Mouse (Mus musculus): ENCODE data around the gene Adam11. TPM values are rescaled to one million over a fixed set of nuclear protein-coding genes. Genes with fewer than 3 reads are reported as not detected.
"Not testable (repeated sequence)": the region's sequence is repeated elsewhere in the genome, so short reads cannot be mapped to it uniquely, and the experiment has no call there.

The Adam11 gene
- total RNA-seq (2014; rRNA removed), result 2.1 and 3.4 TPM in 2 replicates
- 4.3 and 8.7 TPM in 2 replicates for polyA plus RNA-seq (2012; rRNA removed)

DNA sequence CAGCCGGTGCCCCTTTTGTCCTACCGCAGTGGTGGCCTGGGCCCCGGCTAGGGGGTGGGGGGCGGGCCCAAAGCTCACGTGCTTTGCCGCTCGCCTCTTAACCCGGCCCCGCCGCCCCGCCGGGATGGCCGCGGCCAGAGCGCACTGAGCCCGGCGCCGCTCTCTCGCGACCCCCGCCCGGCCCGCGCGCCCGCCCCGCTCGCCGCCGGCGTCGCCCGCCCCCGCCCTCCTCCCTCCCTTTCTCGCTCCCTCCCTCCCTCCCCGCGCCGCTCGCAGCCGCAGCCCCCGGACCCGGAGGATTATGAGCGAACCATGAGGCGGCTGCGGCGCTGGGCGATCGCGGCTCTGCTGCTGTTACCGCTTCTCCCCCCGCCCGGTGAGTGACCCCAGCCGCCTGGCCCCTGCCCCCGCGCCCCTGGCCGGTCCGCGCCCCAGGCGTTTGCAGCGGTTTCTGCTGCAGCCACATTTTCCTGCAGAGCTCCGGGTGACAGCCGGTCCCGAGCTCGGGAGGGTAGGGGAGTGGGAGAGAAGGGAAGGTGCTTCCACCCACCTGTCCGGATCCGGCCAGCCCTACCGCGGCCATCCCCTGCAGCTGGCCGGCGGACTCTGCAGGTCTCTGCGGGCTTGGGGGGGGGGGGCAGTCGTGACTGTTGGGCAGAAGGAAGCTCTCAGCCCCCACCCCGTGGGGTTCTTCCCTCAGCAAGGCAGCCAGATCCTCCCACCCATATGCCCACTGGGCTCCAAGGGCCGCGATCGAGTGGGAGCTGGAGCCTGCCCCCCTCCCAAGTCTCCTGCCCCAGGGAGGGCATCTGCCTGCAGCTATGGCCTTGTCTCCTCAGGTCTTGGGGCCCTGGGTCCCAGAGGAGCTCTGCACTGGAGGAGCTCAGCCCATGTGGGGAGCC, at the start of gene Adam11:
Gene Adam11, plus strand, starts transcription at position 131 of the 902 bp plus-strand sequence.
- Histone ChIP-seq H3K79me2 (ENCODE audit: control insufficient read depth, insufficient read depth, low read length) (no peaks in the 10 kb centered on the region), H3K36me3 (ENCODE audit: control insufficient read depth, insufficient read depth, low read length) (no peaks in the 10 kb centered on the region), H3K27ac (replicated peaks; ENCODE audit: insufficient read depth, low read depth, low read length) (no peak within 1 kb of the TSS), H3K27me3 (ENCODE audit: control insufficient read depth, insufficient read depth, low read length) (no peaks in the 10 kb centered on the region), H3K9ac (ENCODE audit: low read depth, low read length) (peak within 1 kb of the TSS; percentile 79), H3K4me1 (ENCODE audit: control insufficient read depth, insufficient read depth, low read length) (no peaks in the 10 kb centered on the region), H3K4me3 (ENCODE audit: insufficient read depth, low read depth, low read length) (peak within 1 kb of the TSS; percentile 63)
- WGBS, result 3% methylated on average over 52 of the region's 76 CpGs
- TF ChIP-seq POLR2A (IDR thresholded peaks at IDR 0.05; ENCODE audit: extremely low read depth, insufficient read depth, low read length) (no peak), CTCF (IDR thresholded peaks at IDR 0.05; ENCODE audit: low read depth, low read length) (no peak)
- DNase-seq (ENCODE audit: extremely low read depth, low read depth, low spot score), result no peak

DNA sequence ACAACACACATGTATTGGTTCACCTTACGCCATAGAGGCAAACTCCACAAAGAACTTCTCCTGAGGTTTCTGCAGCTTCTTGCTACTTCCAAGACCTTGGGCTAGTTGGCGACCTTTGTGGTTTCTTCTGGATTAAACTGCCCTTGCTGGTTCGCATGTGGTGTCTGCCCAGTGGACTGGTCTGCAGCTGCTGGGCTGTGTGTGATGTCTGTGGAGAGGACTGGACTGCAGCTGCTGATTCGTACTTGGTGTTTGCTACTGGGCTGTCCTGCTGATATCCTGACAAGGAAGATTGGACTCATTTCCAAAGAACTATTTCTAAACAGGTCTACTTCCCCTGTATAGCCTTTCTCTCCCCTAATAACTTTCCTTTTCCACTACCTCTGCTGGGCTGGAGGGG, 48.8 kb upstream of the Adam11 start:
- Histone ChIP-seq H3K4me1 (ENCODE audit: control insufficient read depth, insufficient read depth, low read length) (no peaks in the 10 kb centered on the region), H3K79me2 (ENCODE audit: control insufficient read depth, insufficient read depth, low read length) (no peaks in the 10 kb centered on the region), H3K4me3 (ENCODE audit: insufficient read depth, low read depth, low read length) (no peak overlapping the region), H3K36me3 (ENCODE audit: control insufficient read depth, insufficient read depth, low read length) (no peaks in the 10 kb centered on the region), H3K9ac (ENCODE audit: low read depth, low read length) (no peak overlapping the region), H3K27me3 (ENCODE audit: control insufficient read depth, insufficient read depth, low read length) (peaks cover 7% of the 10 kb centered on the region; the same call in 1 of the 2 replicates), H3K27ac (replicated peaks; ENCODE audit: insufficient read depth, low read depth, low read length) (no peak overlapping the region)
- no peak for DNase-seq (ENCODE audit: extremely low read depth, low read depth, low spot score)
- TF ChIP-seq POLR2A (IDR thresholded peaks at IDR 0.05; ENCODE audit: extremely low read depth, insufficient read depth, low read length) (no peak), CTCF (IDR thresholded peaks at IDR 0.05; ENCODE audit: low read depth, low read length) (no peak)
- 94% methylated on average over 4 of the region's 4 CpGs for WGBS

DNA sequence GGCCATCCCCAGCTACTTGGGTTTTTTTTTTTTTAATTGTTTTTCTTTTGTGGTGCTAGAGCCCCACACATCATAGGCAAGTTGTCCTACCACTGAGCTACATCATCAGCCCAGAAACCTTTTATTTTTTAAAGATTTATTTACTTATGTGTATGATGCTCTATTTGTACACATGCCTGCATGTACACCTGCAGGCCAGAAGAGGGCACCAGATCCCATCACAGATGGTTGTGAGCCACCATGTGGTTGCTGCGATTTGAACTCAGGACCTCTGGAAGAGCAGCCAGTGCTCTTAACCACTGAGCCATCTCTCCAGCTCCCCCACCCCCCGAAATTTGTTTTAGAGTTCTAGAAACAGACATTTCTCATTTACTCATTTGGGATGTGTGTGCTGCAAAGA, 46.7 kb upstream of the Adam11 start:
- not testable (repeated sequence) for H3K9ac ChIP-seq (ENCODE audit: low read depth, low read length); H3K36me3 ChIP-seq (ENCODE audit: control insufficient read depth, insufficient read depth, low read length); H3K79me2 ChIP-seq (ENCODE audit: control insufficient read depth, insufficient read depth, low read length); H3K27me3 ChIP-seq (ENCODE audit: control insufficient read depth, insufficient read depth, low read length); DNase-seq (ENCODE audit: extremely low read depth, low read depth, low spot score); H3K4me1 ChIP-seq (ENCODE audit: control insufficient read depth, insufficient read depth, low read length); H3K4me3 ChIP-seq (ENCODE audit: insufficient read depth, low read depth, low read length); H3K27ac ChIP-seq (replicated peaks; ENCODE audit: insufficient read depth, low read depth, low read length)
- TF ChIP-seq CTCF (IDR thresholded peaks at IDR 0.05; ENCODE audit: low read depth, low read length), result peak; percentile 14; the same call in 1 of the 2 replicates
- whole genome bisulfite sequencing, result 78% methylated on average over 2 of the region's 2 CpGs

DNA sequence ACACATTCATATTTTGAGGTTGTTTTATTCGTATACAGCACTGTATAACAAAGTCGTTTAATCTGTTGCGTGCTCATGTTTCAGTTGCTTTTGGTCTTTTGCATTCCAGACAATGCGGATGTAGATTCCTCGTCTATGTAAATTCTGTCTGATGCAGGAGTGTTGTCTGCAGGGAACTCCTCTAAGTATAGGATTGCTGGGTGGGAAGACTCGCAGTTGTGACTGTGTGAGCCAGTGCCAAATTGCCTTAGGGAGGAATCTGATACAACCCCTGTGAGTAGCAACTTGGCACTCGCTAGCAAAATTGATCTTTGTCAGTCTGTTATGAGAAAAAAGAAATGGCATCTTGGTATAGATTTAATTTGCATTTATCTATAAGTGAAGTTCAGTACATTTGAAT, 45.1 kb upstream of the Adam11 start:
- WGBS, result 84% methylated on average over 7 of the region's 7 CpGs
- no peak for DNase-seq (ENCODE audit: extremely low read depth, low read depth, low spot score)
- Histone ChIP-seq H3K27me3 (ENCODE audit: control insufficient read depth, insufficient read depth, low read length) (peaks cover 2% of the 10 kb centered on the region; the same call in 1 of the 2 replicates), H3K4me1 (ENCODE audit: control insufficient read depth, insufficient read depth, low read length) (no peaks in the 10 kb centered on the region), H3K4me3 (ENCODE audit: insufficient read depth, low read depth, low read length) (no peak overlapping the region), H3K27ac (replicated peaks; ENCODE audit: insufficient read depth, low read depth, low read length) (no peak overlapping the region), H3K79me2 (ENCODE audit: control insufficient read depth, insufficient read depth, low read length) (no peaks in the 10 kb centered on the region), H3K36me3 (ENCODE audit: control insufficient read depth, insufficient read depth, low read length) (no peaks in the 10 kb centered on the region), H3K9ac (ENCODE audit: low read depth, low read length) (no peak overlapping the region)
- TF ChIP-seq CTCF (IDR thresholded peaks at IDR 0.05; ENCODE audit: low read depth, low read length) (no peak), POLR2A (IDR thresholded peaks at IDR 0.05; ENCODE audit: extremely low read depth, insufficient read depth, low read length) (no peak)

DNA sequence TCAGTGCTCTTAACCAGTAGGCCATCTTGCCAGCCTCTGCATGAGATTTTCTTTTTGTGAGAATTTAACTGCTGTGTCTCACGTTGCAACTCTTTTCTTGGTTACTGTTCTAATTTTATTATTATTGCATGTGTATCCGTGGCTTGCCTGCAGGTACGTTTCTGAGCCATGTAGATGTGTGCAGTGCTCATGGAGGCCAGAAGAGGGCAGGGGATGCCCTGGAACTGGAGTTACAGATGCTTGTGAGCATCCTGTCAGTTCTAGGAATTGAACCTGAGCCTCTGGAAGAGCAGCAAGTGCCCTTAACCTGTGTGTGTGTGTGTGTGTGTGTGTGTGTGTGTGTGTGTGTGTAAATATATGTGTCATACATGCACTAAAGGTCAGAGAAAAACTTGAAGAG, 35.7 kb upstream of the Adam11 start:
- H3K9ac ChIP-seq (ENCODE audit: low read depth, low read length), result no peak overlapping the region
- TF ChIP-seq CTCF (IDR thresholded peaks at IDR 0.05; ENCODE audit: low read depth, low read length) (peak; percentile 52), POLR2A (IDR thresholded peaks at IDR 0.05; ENCODE audit: extremely low read depth, insufficient read depth, low read length) (no peak)
- no peak overlapping the region for H3K4me3 ChIP-seq (ENCODE audit: insufficient read depth, low read depth, low read length)
- DNase-seq (ENCODE audit: extremely low read depth, low read depth, low spot score), result no peak
- H3K36me3 ChIP-seq (ENCODE audit: control insufficient read depth, insufficient read depth, low read length), result no peaks in the 10 kb centered on the region
- H3K4me1 ChIP-seq (ENCODE audit: control insufficient read depth, insufficient read depth, low read length), result no peaks in the 10 kb centered on the region
- H3K27me3 ChIP-seq (ENCODE audit: control insufficient read depth, insufficient read depth, low read length), result no peaks in the 10 kb centered on the region
- no peaks in the 10 kb centered on the region for H3K79me2 ChIP-seq (ENCODE audit: control insufficient read depth, insufficient read depth, low read length)
- no peak overlapping the region for H3K27ac ChIP-seq (replicated peaks; ENCODE audit: insufficient read depth, low read depth, low read length)
- WGBS, result 29% methylated on average over 3 of the region's 3 CpGs

DNA sequence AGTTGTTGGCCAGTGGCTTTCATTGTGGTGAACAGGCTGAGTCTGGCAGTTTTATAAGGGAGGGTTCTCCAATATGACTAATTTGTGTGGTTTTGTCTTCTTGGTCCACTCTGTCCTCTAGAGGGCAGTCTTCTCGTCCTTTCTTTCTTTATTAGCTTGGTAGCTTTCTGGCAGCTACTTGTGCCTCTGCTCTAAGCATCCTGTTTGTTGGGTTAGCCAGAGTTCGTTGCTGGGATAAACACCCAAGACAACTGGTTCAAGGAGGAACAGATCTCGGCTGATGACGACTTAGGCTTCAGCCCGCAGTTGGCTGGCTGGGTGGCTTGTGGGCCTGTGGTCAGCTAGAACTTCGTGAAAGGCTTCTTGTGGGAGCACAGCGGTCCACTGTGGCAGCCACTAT, 32.6 kb upstream of the Adam11 start:
- Histone ChIP-seq H3K9ac (ENCODE audit: low read depth, low read length) (no peak overlapping the region), H3K27me3 (ENCODE audit: control insufficient read depth, insufficient read depth, low read length) (no peaks in the 10 kb centered on the region), H3K4me3 (ENCODE audit: insufficient read depth, low read depth, low read length) (no peak overlapping the region), H3K79me2 (ENCODE audit: control insufficient read depth, insufficient read depth, low read length) (no peaks in the 10 kb centered on the region), H3K27ac (replicated peaks; ENCODE audit: insufficient read depth, low read depth, low read length) (no peak overlapping the region), H3K36me3 (ENCODE audit: control insufficient read depth, insufficient read depth, low read length) (no peaks in the 10 kb centered on the region), H3K4me1 (ENCODE audit: control insufficient read depth, insufficient read depth, low read length) (no peaks in the 10 kb centered on the region)
- DNase-seq (ENCODE audit: extremely low read depth, low read depth, low spot score), result peak; percentile 50
- 48% methylated on average over 7 of the region's 7 CpGs for WGBS
- TF ChIP-seq CTCF (IDR thresholded peaks at IDR 0.05; ENCODE audit: low read depth, low read length), result no peak
- TF ChIP-seq POLR2A (IDR thresholded peaks at IDR 0.05; ENCODE audit: extremely low read depth, insufficient read depth, low read length), result no peak

Data from liver, adult 2 months (tissue).